Mouse (Mus musculus) testis, adult 2 months (tissue): ENCODE results near the gene Rab40c.

ENCODE experiments used
- CTCF ChIP-seq: fragments of 200-500 bp; IDR thresholded peaks from 2 replicates; pipeline ENCODE4 v1.5.1; 2012; ENCODE audit warnings: low read depth, mild to moderate bottlenecking, inconsistent platforms, low read length, moderate library complexity; ENCODE audit not compliant: control insufficient read depth, insufficient read depth, insufficient replicate concordance
- POLR2A ChIP-seq: fragments of 200-500 bp; IDR thresholded peaks from 2 replicates; pipeline ENCODE4 v1.6.1; 2012; ENCODE audit warnings: low read depth, mild to moderate bottlenecking, inconsistent platforms, low read length, moderate library complexity; ENCODE audit not compliant: control insufficient read depth

- TF ChIP-seq CTCF (no peak), POLR2A (no peak)
Measured at GRCm38 (mm10) chr17:25957586-25958051, 38.1 kb upstream of the Rab40c start.
